Mouse (Mus musculus) embryonic facial prominence, embryonic 10.5 days (tissue): ENCODE measurements around the gene Rab10. TPM values are rescaled to one million over a fixed set of nuclear protein-coding genes. Genes with fewer than 3 reads are reported as not detected.

Source experiments
- DNase-seq: peaks from one replicate; pipeline ENCODE4 v3.0.0-alpha.2; 2017; ENCODE audit warnings: low spot score
- H3K27ac ChIP-seq: fragments of 300-500 bp; sonication (generic); replicated peaks from 2 replicates; pipeline ENCODE4 v1.5.1; 2016; ENCODE audit warnings: mild to moderate bottlenecking
- H3K27me3 ChIP-seq: fragments of 300-500 bp; sonication (generic); replicated peaks from 2 replicates; pipeline ENCODE4 v1.6.1; 2016; ENCODE audit warnings: low read depth, mild to moderate bottlenecking; ENCODE audit not compliant: poor library complexity, severe bottlenecking
- H3K36me3 ChIP-seq: fragments of 300-500 bp; sonication (generic); replicated peaks from 2 replicates; pipeline ENCODE4 v1.6.1; 2016; ENCODE audit warnings: mild to moderate bottlenecking, moderate library complexity
- H3K4me1 ChIP-seq: fragments of 300-500 bp; sonication (generic); 2 replicates; pipeline ENCODE4 v1.6.1; 2016
- H3K4me3 ChIP-seq: fragments of 300-500 bp; sonication (generic); 2 replicates; pipeline ENCODE4 v1.5.1; 2016; ENCODE audit warnings: mild to moderate bottlenecking, moderate library complexity
- H3K9me3 ChIP-seq: fragments of 300-500 bp; sonication (generic); 2 replicates; pipeline ENCODE4 v1.6.1; 2016; ENCODE audit warnings: mild to moderate bottlenecking
- WGBS: fragments of 180-500 bp; shearing (Covaris S2); methylation state at CpG from one replicate; pipeline ENCODE4 v1.1.7; 2016; 5-methylcytosine and 5-hydroxymethylcytosine counted together
- polyA plus RNA-seq: library from polyadenylated mRNA; unstranded; fragments of >200 nt; fragmentation: Nextera tagmentation; extraction: Ambion mirVana; gene quantifications from 2 replicates; pipeline ENCODE4 v1.2.1, GENCODE M21; 2016

Gene Rab10
- polyA plus RNA-seq: 73.8 and 76.4 TPM in 2 replicates

DNA sequence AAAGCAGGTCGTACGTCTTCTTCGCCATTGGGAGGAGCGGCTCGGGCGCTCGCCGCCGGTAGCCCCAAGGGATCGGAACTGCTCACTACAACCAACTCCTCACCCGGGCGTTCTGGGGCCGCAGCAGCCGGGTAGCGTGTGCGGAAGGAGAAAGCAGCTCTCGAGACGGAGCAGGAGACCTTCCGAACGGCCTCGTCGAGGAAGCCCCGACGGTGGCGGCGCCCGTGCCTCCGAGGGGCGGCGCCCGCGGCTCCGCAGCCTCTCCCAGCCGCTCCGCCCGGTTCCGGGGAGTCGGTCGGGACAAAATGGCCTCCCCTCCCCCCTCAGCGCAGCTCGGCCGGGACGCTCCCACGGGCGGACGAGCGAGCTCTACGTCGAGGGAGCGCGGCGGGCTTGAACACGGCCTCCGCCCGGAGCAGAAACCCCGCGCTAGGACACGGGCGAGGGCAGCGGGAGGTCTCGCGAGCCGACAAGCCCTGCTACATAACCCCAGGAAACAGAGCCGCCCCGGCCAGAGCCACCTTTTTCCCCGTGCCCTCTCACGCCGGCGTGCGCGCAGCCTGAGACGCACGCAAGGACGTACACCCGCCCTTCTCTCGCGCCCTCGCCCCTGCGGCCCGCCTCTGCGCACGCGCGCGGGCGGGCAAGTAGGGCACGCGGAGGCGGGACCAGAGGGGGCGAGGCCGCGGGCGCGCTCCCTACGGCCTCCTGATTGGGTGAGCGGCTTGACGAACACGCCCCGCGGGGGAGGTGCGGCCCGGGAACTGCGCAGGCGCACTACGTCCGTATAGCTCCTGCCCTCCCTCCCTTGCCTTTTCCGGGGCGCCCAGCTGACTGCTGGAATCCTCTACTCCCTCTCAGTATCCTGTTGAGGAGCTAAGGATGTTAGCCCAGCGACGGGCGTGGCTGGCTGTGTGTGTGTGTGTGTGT lies at the start of gene Rab10:
Rab10 (minus strand) TSS at position 579 of the 930 bp plus-strand sequence.
- peak; percentile 99 for DNase-seq
- under 1% methylated on average over 111 of the region's 111 CpGs for WGBS
- H3K4me1 ChIP-seq: peaks cover 18% of the 10 kb centered on the region
- peaks cover 7% of the 10 kb centered on the region; the same call in 1 of the 2 replicates for H3K36me3 ChIP-seq
- peak within 1 kb of the TSS; percentile 96 for H3K27ac ChIP-seq
- H3K27me3 ChIP-seq: no peaks in the 10 kb centered on the region
- peak within 1 kb of the TSS; percentile 92 for H3K4me3 ChIP-seq
- peaks cover 3% of the 10 kb centered on the region; the same call in 1 of the 2 replicates for H3K9me3 ChIP-seq

DNA sequence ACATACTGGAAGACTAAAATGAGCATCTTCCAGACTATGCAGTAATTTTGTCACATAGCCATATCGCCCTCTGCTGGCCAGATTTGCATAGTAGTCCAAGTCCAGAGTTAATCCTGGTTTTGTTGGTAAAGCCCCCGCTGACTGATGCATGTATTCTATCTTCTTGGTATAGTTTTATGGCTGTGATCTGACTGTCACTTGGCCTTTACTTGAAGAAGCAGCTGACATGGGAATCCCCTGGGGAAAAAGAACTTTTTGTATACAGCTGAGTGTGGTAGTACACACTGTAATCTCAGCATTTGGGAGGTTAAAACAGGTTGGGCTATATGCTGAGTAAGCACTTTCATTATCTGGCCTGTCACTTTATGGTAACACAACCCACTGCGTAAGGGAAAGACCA lies 49.5 kb upstream of the Rab10 start:
- Histone ChIP-seq H3K36me3 (no peaks in the 10 kb centered on the region), H3K4me3 (no peak overlapping the region), H3K27ac (no peak overlapping the region), H3K9me3 (no peaks in the 10 kb centered on the region), H3K27me3 (no peaks in the 10 kb centered on the region), H3K4me1 (no peaks in the 10 kb centered on the region)
- 31% methylated on average over 3 of the region's 3 CpGs for WGBS
- DNase-seq: peak; percentile 63

DNA sequence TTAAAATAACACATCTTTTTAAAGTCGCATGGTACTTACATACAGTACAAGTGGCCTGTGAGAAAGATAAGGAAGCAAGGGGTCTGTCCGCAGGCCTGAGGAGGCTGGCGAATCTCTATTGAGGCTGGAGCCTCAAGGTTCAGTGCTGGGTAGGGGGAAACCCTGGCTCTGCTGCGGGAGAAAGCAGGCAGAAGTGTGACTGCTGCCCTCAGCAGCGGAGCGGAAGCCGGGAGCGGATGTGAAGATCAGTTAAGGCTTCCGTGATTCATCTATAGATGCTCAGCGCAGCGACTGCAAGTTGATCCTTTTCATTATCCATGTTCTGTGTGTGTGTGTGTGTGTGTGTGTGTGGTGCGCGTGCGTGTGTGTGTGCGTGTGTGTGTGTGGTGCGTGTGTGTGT lies 47.1 kb upstream of the Rab10 start:
- Histone ChIP-seq H3K4me1 (no peaks in the 10 kb centered on the region), H3K9me3 (no peaks in the 10 kb centered on the region), H3K27ac (no peak overlapping the region), H3K27me3 (no peaks in the 10 kb centered on the region), H3K4me3 (peak overlapping the region; percentile 26; the same call in 1 of the 2 replicates), H3K36me3 (no peaks in the 10 kb centered on the region)
- WGBS: 66% methylated on average over 16 of the region's 16 CpGs
- no peak for DNase-seq

DNA sequence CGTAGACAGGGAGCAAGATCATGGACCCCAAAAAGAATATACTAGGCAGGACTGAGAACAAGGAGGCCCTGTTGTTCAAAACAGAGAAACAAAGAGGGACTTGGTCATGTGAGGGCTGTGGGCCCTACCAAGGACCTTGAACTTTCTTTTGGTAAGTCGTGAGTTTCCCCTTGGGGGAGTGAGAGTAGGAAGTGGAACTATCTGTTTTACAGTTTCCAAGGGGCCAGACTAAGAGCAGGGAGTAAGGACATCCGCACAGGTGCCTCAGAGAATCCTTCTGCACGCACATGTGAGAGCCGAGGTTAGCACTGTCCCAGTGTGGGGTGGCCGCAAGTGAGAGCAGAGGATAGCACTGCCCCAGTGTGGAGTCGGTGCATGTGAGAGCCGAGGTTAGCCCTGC lies 45.3 kb upstream of the Rab10 start:
- whole genome bisulfite sequencing: 82% methylated on average over 8 of the region's 8 CpGs
- DNase-seq: no peak
- no peaks in the 10 kb centered on the region for H3K27me3 ChIP-seq
- H3K4me3 ChIP-seq: no peak overlapping the region
- no peak overlapping the region for H3K27ac ChIP-seq
- no peaks in the 10 kb centered on the region for H3K36me3 ChIP-seq
- no peaks in the 10 kb centered on the region for H3K9me3 ChIP-seq
- H3K4me1 ChIP-seq: no peaks in the 10 kb centered on the region

DNA sequence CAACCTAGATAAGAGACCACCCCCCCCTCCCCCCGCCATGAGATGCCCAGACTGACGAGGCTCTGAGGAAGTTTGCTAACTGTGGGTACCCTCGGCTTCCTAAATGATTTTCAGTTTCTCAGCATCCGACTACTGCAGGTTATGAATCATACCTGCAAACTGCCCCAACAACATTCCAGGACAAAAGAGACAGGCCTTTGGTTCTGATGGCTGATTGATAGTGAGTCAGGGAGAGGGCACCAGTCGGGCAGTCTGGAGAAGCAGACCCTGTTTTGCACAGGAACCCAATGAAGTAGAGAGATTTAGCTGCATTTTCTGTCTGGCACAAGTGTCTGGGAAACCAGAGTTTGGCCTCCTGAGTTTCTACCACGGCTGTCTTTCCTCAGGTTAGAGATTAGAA lies 42.4 kb upstream of the Rab10 start:
- Histone ChIP-seq H3K4me3 (no peak overlapping the region), H3K9me3 (0 out of 2 replicates have a peak, but pooled peaks cover 2% of the 10 kb centered on the region), H3K27ac (no peak overlapping the region), H3K4me1 (no peaks in the 10 kb centered on the region), H3K27me3 (no peaks in the 10 kb centered on the region), H3K36me3 (no peaks in the 10 kb centered on the region)
- 78% methylated on average over 6 of the region's 6 CpGs for whole genome bisulfite sequencing
- no peak for DNase-seq

DNA sequence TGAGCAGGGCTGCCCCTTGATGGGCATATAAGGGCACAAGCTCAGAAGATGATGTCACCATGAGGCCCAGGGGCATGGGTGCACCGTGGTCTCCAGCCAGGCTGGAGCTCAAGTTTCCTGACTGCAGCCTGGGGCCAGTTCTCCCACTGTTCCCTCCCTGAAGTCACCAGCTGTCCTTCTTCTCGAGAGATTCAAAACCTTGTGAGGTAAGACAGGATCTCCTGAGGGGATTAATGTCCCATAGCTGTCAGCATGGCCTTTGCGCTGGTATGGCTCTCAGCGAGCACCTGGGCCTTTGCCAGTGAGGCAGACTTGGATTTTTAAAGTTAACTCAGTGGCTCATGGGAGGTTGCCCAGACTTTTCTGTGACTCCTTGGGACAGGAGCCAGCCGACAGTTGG lies 40.4 kb upstream of the Rab10 start:
- WGBS: 72% methylated on average over 5 of the region's 5 CpGs
- Histone ChIP-seq H3K27me3 (no peaks in the 10 kb centered on the region), H3K4me1 (no peaks in the 10 kb centered on the region), H3K9me3 (0 out of 2 replicates have a peak, but pooled peaks cover 5% of the 10 kb centered on the region), H3K36me3 (no peaks in the 10 kb centered on the region), H3K4me3 (no peak overlapping the region), H3K27ac (no peak overlapping the region)
- no peak for DNase-seq

DNA sequence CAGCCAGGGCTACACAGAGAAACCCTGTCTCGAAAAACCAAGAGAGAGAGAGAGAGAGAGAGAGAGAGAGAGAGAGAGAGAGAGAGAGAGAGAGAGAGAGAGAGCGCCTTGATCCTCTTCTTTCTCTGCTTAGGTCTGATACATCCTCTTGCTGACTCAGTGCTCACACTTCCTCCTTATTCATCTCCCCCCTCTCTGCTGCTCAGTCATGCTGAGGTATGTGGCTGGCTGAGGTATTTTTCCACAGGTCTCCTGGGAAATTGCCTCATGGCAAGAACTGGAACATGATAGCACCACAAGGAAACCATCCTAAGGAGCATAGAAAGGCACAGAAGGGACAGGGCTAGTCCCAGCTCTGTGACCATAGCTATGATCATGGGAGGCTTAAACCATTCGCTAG lies 39.6 kb upstream of the Rab10 start:
- 82% methylated on average over 3 of the region's 3 CpGs for WGBS

DNA sequence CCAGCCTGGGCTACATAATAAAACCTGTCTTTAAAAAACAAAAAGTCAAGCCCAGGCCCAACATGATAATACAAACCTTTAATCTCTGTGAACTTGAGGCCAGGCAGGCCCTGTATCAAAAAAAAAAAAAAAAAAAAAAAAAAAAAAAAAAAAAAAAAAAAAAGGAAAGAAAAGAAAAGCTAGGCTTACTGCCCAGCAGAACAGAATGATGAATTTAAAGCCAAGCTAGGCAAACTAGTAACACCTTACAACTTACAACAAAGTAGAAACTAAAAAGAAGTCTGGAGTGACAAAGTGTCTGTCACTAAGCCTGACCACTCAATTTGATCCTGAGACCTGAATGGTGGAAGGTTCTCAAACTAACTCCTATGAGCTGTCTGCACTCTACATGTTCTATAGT lies 37.9 kb upstream of the Rab10 start:
- no peak overlapping the region for H3K27ac ChIP-seq
- H3K4me3 ChIP-seq: no peak overlapping the region
- no peaks in the 10 kb centered on the region for H3K4me1 ChIP-seq
- H3K27me3 ChIP-seq: no peaks in the 10 kb centered on the region
- no peak for DNase-seq
- 0 out of 2 replicates have a peak, but pooled peaks cover 5% of the 10 kb centered on the region for H3K9me3 ChIP-seq
- H3K36me3 ChIP-seq: no peaks in the 10 kb centered on the region

More for the DNA sequence above, 39.6 kb upstream of the Rab10 start:
- Histone ChIP-seq H3K9me3 (0 out of 2 replicates have a peak, but pooled peaks cover 5% of the 10 kb centered on the region), H3K4me3 (no peak overlapping the region), H3K4me1 (no peaks in the 10 kb centered on the region), H3K36me3 (no peaks in the 10 kb centered on the region), H3K27ac (no peak overlapping the region), H3K27me3 (no peaks in the 10 kb centered on the region)
- no peak for DNase-seq

DNA sequence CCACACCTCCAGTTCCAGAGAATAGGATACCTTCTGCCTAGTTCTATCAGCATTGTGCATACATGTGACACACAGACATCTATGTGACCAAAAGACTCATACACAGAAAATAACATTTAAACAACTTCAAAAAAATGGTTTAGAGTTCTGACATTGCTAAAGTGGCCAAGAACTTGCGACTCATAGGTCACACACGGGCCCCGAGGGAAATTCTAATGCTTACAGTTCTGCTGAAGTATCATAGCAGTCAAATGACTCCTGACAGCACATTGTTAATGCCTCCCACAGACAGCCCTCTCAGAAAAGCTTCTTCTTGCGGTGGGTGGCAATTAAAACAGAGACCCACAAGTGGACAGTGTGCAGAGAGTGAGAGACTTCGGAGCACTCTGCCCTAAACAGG lies 35.3 kb upstream of the Rab10 start:
- 0 out of 2 replicates have a peak, but pooled peaks cover 7% of the 10 kb centered on the region for H3K9me3 ChIP-seq
- no peak overlapping the region for H3K27ac ChIP-seq
- 89% methylated on average over 5 of the region's 5 CpGs for WGBS
- DNase-seq: no peak
- no peaks in the 10 kb centered on the region for H3K4me1 ChIP-seq
- no peaks in the 10 kb centered on the region for H3K27me3 ChIP-seq
- no peaks in the 10 kb centered on the region for H3K36me3 ChIP-seq
- H3K4me3 ChIP-seq: no peak overlapping the region

DNA sequence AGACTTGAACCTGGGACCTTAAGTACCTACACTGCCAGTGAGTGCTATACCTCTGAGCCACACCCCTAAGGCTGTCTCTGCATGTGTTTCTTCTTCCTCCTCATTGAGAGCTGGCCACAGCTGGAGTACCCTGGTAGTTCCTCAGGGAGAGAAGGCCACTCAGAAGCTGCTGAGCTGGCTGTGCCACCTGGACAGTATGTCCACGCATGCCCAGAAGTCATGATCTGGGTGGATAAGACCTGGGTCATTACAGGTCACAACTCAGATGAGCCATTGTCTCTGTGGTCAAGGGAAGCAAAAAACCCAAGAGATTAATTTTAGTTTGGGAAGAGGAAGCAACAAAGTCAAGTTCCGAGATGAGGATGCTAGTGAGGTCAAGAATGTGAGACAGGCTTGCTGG lies 34.4 kb upstream of the Rab10 start:
- Histone ChIP-seq H3K4me1 (no peaks in the 10 kb centered on the region), H3K4me3 (no peak overlapping the region), H3K36me3 (no peaks in the 10 kb centered on the region), H3K27me3 (no peaks in the 10 kb centered on the region), H3K9me3 (0 out of 2 replicates have a peak, but pooled peaks cover 5% of the 10 kb centered on the region), H3K27ac (no peak overlapping the region)
- no peak for DNase-seq
- WGBS: 90% methylated on average over 2 of the region's 2 CpGs

DNA sequence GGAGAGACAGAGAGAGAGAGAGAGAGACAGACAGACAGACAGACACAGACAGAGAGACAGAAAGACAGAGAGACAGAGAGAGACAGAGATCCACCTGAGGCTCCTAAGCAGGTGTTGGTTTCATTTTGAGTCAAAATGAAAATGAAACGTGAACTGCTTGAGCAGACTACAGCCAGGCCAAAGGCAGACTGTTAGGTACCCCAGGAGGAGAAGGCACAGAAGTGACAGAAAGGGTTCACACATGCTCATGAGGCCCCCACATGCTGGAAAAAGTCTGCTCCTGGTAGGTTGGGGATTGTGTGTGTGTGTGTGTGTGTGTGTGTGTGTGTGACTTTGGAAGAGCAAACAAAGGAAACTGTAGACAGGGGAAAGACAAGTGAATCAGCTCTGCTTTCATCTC lies 29.2 kb upstream of the Rab10 start:
- Histone ChIP-seq H3K36me3 (no peaks in the 10 kb centered on the region), H3K9me3 (peaks cover 11% of the 10 kb centered on the region; the same call in 1 of the 2 replicates), H3K4me1 (no peaks in the 10 kb centered on the region), H3K27ac (no peak overlapping the region), H3K4me3 (no peak overlapping the region), H3K27me3 (no peaks in the 10 kb centered on the region)
- DNase-seq: no peak
- WGBS: 78% methylated on average over 1 of the region's 1 CpGs

DNA sequence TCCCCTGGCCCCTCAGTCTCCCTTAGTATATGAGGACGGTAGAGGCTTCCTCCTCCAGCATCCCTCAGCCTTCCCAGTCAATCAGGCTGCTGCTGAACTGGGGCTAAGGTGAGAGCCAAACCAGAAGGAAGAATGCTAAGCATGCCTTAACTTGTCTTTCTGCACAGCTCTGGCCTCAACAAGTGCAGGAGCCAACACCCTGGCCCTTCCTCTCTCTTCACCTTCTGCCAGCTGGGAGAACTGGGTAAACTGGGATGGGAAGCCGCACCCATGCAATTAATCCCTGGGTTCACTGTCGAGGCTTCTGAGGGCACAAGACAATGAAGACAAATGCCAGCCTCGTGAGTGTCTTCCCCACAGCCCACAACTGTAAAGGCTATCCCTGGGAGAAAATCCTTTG lies 19.9 kb upstream of the Rab10 start:
- no peak for DNase-seq
- H3K27me3 ChIP-seq: no peaks in the 10 kb centered on the region
- H3K4me1 ChIP-seq: no peaks in the 10 kb centered on the region
- 82% methylated on average over 4 of the region's 4 CpGs for WGBS
- no peaks in the 10 kb centered on the region for H3K36me3 ChIP-seq
- no peak overlapping the region for H3K27ac ChIP-seq
- H3K9me3 ChIP-seq: peaks cover 4% of the 10 kb centered on the region
- H3K4me3 ChIP-seq: no peak overlapping the region

DNA sequence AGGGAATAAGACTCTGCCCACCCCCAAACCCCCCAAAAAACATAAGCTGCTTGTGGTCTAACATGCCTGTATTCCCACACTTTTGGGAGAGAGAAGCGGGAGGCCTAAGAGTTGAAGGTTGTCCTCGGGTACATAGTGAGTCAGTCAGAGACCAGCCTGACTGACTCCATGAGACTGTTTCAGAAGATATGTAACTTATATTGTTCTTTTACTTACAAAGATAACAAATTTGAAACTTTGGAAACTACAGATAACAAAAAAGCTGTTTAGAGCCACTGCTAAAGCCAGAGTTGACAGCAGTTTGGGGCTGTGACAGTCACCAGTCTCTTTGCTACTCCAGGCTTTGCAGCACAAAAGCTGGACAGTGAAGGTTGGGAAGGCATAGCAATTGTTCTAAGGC lies 15.5 kb upstream of the Rab10 start:
- DNase-seq: no peak
- Histone ChIP-seq H3K4me3 (no peak overlapping the region), H3K9me3 (peaks cover 4% of the 10 kb centered on the region), H3K27me3 (no peaks in the 10 kb centered on the region), H3K36me3 (no peaks in the 10 kb centered on the region), H3K27ac (no peak overlapping the region), H3K4me1 (no peaks in the 10 kb centered on the region)
- WGBS: 90% methylated on average over 2 of the region's 2 CpGs
